ENCODE assay signal across 9 mouse cellular contexts in genomic region chr12:86816702-86817610, GRCm38 (mm10).
A peak's percentile ranks its signal among the peaks of the same experiment; 100 is the strongest.
DNase-seq lines count a peak whose midpoint lies in the region; ATAC-seq and TF ChIP-seq lines count a peak whose summit lies in the region.
"Had no signal": no experiment of that assay in that cellular context is flagged by ENCODE, and none has a peak within 500 bp of the region (broad histone marks: within the 10 kb centered on the region; RNA-seq: fewer than 3 reads in every experiment).

No protein-coding gene starts in this region.

- no peaks in the 10 kb centered on the region for H3K9me3 ChIP-seq in neural tube, embryonic 11.5 days (ENCODE audit: control insufficient read depth, low read length)
- no peaks in the 10 kb centered on the region for H3K9me3 ChIP-seq in limb, embryonic 11.5 days (ENCODE audit: control insufficient read depth, low read length)

- ATAC-seq in neural tube, embryonic 11.5 days (ENCODE audit: insufficient read depth, low FRiP score, low TSS enrichment), result no peak
- peak; percentile 43 for ATAC-seq in erythroid progenitor cell, adult 5-6 weeks (replicated peaks; ENCODE audit: low FRiP score, poor library complexity, severe bottlenecking)
- ATAC-seq in limb, embryonic 11.5 days (ENCODE audit: insufficient number of reproducible peaks, low FRiP score, low TSS enrichment, low read depth), result no peak
- no peak for ATAC-seq in CD4-positive, CD25-positive, alpha-beta regulatory T cell, adult 4 months

- intact Hi-C loops in heart, postnatal 14 days (cut with DNase I), result loop anchor here (2.0 kb wide), 1 partner anchor 14 kb away; no protein-coding TSS in a partner anchor

- H3K4me3 ChIP-seq in neural tube, embryonic 11.5 days (ENCODE audit: low read depth, low read length), result no peak overlapping the region
- no peak overlapping the region for H3K4me3 ChIP-seq in limb, embryonic 11.5 days (ENCODE audit: low read depth, low read length)
- no peak overlapping the region for H3K4me3 ChIP-seq in olfactory bulb, adult 2 months (ENCODE audit: insufficient read depth, low read depth, low read length)

- 49% methylated on average over 11 of the region's 11 CpGs for WGBS in neural tube, embryonic 11.5 days
- 42% methylated on average over 9 of the region's 11 CpGs for WGBS in limb, embryonic 11.5 days
- 13% methylated on average over 11 of the region's 11 CpGs for WGBS in olfactory bulb, adult 2 months

- no peak for TF ChIP-seq CTCF in olfactory bulb, adult 2 months (IDR thresholded peaks at IDR 0.05; ENCODE audit: insufficient read depth, low read depth, low read length)

- no peak for DNase-seq in neural tube, embryonic 11.5 days (ENCODE audit: low spot score)
- DNase-seq in neural tube, embryonic 10.5 days (ENCODE audit: extremely low spot score, low spot score), result no peak
- peak; percentile 63 to 70 for DNase-seq in heart, postnatal 14 days
- no peak for DNase-seq in limb, embryonic 11.5 days (ENCODE audit: low spot score)
- no peak for DNase-seq in layer of hippocampus, adult 8-10 months (ENCODE audit: low spot score in 2 of 2)

- H3K4me2 ChIP-seq in neural tube, embryonic 11.5 days (ENCODE audit: low read depth), result no peak overlapping the region
- H3K4me2 ChIP-seq in limb, embryonic 11.5 days (ENCODE audit: low read depth, severe bottlenecking), result peak overlapping the region; percentile 1; the same call in 1 of the 2 replicates

- no peak for TF ChIP-seq POLR2A in olfactory bulb, adult 2 months (IDR thresholded peaks at IDR 0.05; ENCODE audit: insufficient read depth, low read depth, low read length)

- no peaks in the 10 kb centered on the region for H3K27me3 ChIP-seq in neural tube, embryonic 11.5 days (ENCODE audit: control insufficient read depth, insufficient read depth, low read length)
- H3K27me3 ChIP-seq in limb, embryonic 11.5 days (ENCODE audit: control insufficient read depth, insufficient read depth, low read length), result no peaks in the 10 kb centered on the region

- H3K4me1 ChIP-seq in neural tube, embryonic 11.5 days (ENCODE audit: control insufficient read depth, insufficient read depth, low read length), result peaks cover 33% of the 10 kb centered on the region
- peaks cover 27% of the 10 kb centered on the region for H3K4me1 ChIP-seq in limb, embryonic 11.5 days (ENCODE audit: control insufficient read depth, insufficient read depth, low read length)
- peaks cover 64% of the 10 kb centered on the region for H3K4me1 ChIP-seq in olfactory bulb, adult 2 months (ENCODE audit: control insufficient read depth, insufficient read depth, low read length)

- 0 out of 2 replicates have a peak overlapping the region, but pooled peaks have one; percentile 19 for H3K9ac ChIP-seq in neural tube, embryonic 11.5 days (ENCODE audit: low read length)
- H3K9ac ChIP-seq in limb, embryonic 11.5 days (ENCODE audit: low read length), result 0 out of 2 replicates have a peak overlapping the region, but pooled peaks have one; percentile 24
- H3K9ac ChIP-seq: liver, embryonic 14.5 days had no signal

- peak overlapping the region; percentile 80 for H3K27ac ChIP-seq in neural tube, embryonic 11.5 days (ENCODE audit: low read depth, low read length)
- H3K27ac ChIP-seq in limb, embryonic 11.5 days (replicated peaks; ENCODE audit: low read depth, low read length), result peak overlapping the region; percentile 85
- peak overlapping the region; percentile 98 for H3K27ac ChIP-seq in olfactory bulb, adult 2 months (ENCODE audit: insufficient read depth, low read depth, low read length)
- H3K27ac ChIP-seq: liver, embryonic 14.5 days had no signal

- H3K36me3 ChIP-seq in neural tube, embryonic 11.5 days (ENCODE audit: control insufficient read depth, insufficient read depth, low read length), result no peaks in the 10 kb centered on the region
- no peaks in the 10 kb centered on the region for H3K36me3 ChIP-seq in limb, embryonic 11.5 days (ENCODE audit: control insufficient read depth, insufficient read depth, low read length)

Comparison
In these comparisons a context has a peak if more than half of its experiments do, and no peak if none do; other contexts are left out.
1. DNase-seq: peak in heart, postnatal 14 days (2 of 2); none in neural tube, embryonic 11.5 days (single experiment), neural tube, embryonic 10.5 days (single experiment), limb, embryonic 11.5 days (single experiment) and layer of hippocampus, adult 8-10 months (0 of 2).
2. Peak in every context shown above with its lines, with median percentiles within 50 percentile points of each other: H3K27ac ChIP-seq.